Mouse (Mus musculus) CH12.LX (cell line): Measurements from ENCODE around the gene A230050P20Rik. TPM values are rescaled to one million over a fixed set of nuclear protein-coding genes. Genes with fewer than 3 reads are reported as not detected.
A peak's percentile ranks its signal among the peaks of the same experiment; 100 is the strongest.

Experiments used
- DNase-seq: peaks from one replicate; pipeline ENCODE4 v3.0.0-alpha.2; 2013; ENCODE audit errors: extremely low read depth
- H3K27ac ChIP-seq: 2 replicates; pipeline ENCODE4 v1.5.1; 2012; ENCODE audit warnings: low read depth, mild to moderate bottlenecking, control low read depth, moderate library complexity; ENCODE audit not compliant: insufficient read depth
- H3K27me3 ChIP-seq: replicated peaks from 2 replicates; pipeline ENCODE3; 2012; ENCODE audit warnings: inconsistent platforms
- H3K36me3 ChIP-seq, 2 experiments: replicated peaks in 1 of 2; 2 replicates each; pipeline versions ENCODE3 to v1.6.1; 2012; ENCODE audit warnings: inconsistent platforms in 1 of 2, low read length in 1 of 2, mild to moderate bottlenecking in 1 of 2, mixed read lengths in 1 of 2, moderate library complexity in 1 of 2; ENCODE audit not compliant: control insufficient read depth in 1 of 2, insufficient read depth in 1 of 2
- H3K4me1 ChIP-seq, 2 experiments: 2 replicates each; pipeline ENCODE4 v1.6.1; 2012; ENCODE audit warnings: inconsistent platforms in 1 of 2, moderate library complexity in 1 of 2; ENCODE audit not compliant: insufficient read depth in 2 of 2, control insufficient read depth in 1 of 2
- H3K4me2 ChIP-seq: 2 replicates; pipeline ENCODE4 v1.6.1; 2012; ENCODE audit warnings: low read depth, mild to moderate bottlenecking, control low read depth; ENCODE audit not compliant: poor library complexity, insufficient read depth, severe bottlenecking
- H3K4me3 ChIP-seq, 3 experiments: fragments of 150-350 bp in 1 of 3; sonication (generic) in 1 of 3; replicated peaks in 1 of 3; 2 replicates each; pipeline versions ENCODE3 to v1.5.1; 2011 to 2012; ENCODE audit warnings: low read depth in 2 of 3, low read length in 2 of 3, mild to moderate bottlenecking in 2 of 3, moderate library complexity in 2 of 3, control low read depth in 1 of 3, improper control_type of control experiment in 1 of 3, inconsistent platforms in 1 of 3, mixed read lengths in 1 of 3; ENCODE audit not compliant: poor library complexity in 1 of 3
- H3K79me2 ChIP-seq: replicated peaks from 2 replicates; pipeline ENCODE4 v1.6.1; 2012; ENCODE audit warnings: mild to moderate bottlenecking, moderate library complexity; ENCODE audit not compliant: control insufficient read depth, poor library complexity, insufficient read depth, severe bottlenecking; ENCODE audit errors: extremely low read depth
- H3K9ac ChIP-seq: 2 replicates; pipeline ENCODE4 v1.6.1; 2012; ENCODE audit warnings: low read depth, mild to moderate bottlenecking, control low read depth, moderate library complexity; ENCODE audit not compliant: insufficient read depth
- H3K9me3 ChIP-seq: replicated peaks from 2 replicates; pipeline ENCODE3; 2012; ENCODE audit warnings: low read length, inconsistent platforms, mixed read lengths
- BHLHE40 ChIP-seq: IDR thresholded peaks from 2 replicates; pipeline ENCODE4 v1.6.1; 2011; ENCODE audit warnings: mild to moderate bottlenecking, low read depth, low read length, improper control_type of control experiment
- CHD2 ChIP-seq: IDR thresholded peaks from 2 replicates; pipeline ENCODE4 v1.6.1; 2011; ENCODE audit warnings: low read length, improper control_type of control experiment
- CTCF ChIP-seq, 2 experiments: IDR thresholded peaks in 1 of 2; conservative IDR thresholded peaks in 1 of 2; 2 replicates each; pipeline ENCODE4 v1.5.1; 2011 to 2012; ENCODE audit warnings: low read depth in 2 of 2, low read length in 2 of 2, improper control_type of control experiment in 1 of 2, inconsistent platforms in 1 of 2, mild to moderate bottlenecking in 1 of 2, moderate library complexity in 1 of 2
- ELF1 ChIP-seq: IDR thresholded peaks from 2 replicates; pipeline ENCODE4 v1.6.1; 2014; ENCODE audit warnings: low read depth, mild to moderate bottlenecking, inconsistent platforms, low read length, improper control_type of control experiment
- GABPA ChIP-seq: IDR thresholded peaks from 2 replicates; pipeline ENCODE4 v1.6.1; 2012; ENCODE audit warnings: low read depth, low read length, improper control_type of control experiment, inconsistent platforms; ENCODE audit not compliant: insufficient replicate concordance
- JUN ChIP-seq: IDR thresholded peaks from 2 replicates; pipeline ENCODE4 v1.6.1; 2011; ENCODE audit warnings: low read depth, mild to moderate bottlenecking, low read length, improper control_type of control experiment, moderate library complexity; ENCODE audit not compliant: insufficient read depth
- MAX ChIP-seq: IDR thresholded peaks from 2 replicates; pipeline ENCODE4 v1.6.1; 2011; ENCODE audit warnings: low read length, improper control_type of control experiment
- MAZ ChIP-seq: IDR thresholded peaks from 2 replicates; pipeline ENCODE4 v1.6.1; 2012; ENCODE audit warnings: low read depth, mild to moderate bottlenecking, inconsistent platforms, low read length, improper control_type of control experiment, moderate library complexity
- MEF2A ChIP-seq: IDR thresholded peaks from 2 replicates; pipeline ENCODE4 v1.6.1; 2014; ENCODE audit warnings: low read depth, mild to moderate bottlenecking, inconsistent platforms, low read length, improper control_type of control experiment, borderline replicate concordance
- MYC ChIP-seq: IDR thresholded peaks from 2 replicates; pipeline ENCODE4 v1.6.1; 2011; ENCODE audit warnings: low read depth, mild to moderate bottlenecking, improper control_type of control experiment, low read length
- RCOR1 ChIP-seq: conservative IDR thresholded peaks from 2 replicates; pipeline ENCODE4 v1.6.1; 2012; ENCODE audit warnings: low read depth, mild to moderate bottlenecking, inconsistent platforms, low read length, improper control_type of control experiment
- UBTF ChIP-seq: IDR thresholded peaks from 2 replicates; pipeline ENCODE4 v1.6.1; 2012; ENCODE audit warnings: low read depth, mild to moderate bottlenecking, inconsistent platforms, low read length, improper control_type of control experiment, moderate library complexity
- USF2 ChIP-seq: conservative IDR thresholded peaks from 2 replicates; pipeline ENCODE4 v1.6.1; 2011; ENCODE audit warnings: low read depth, low read length, improper control_type of control experiment
- dilution Hi-C: fragments of 300-500 bp; cut with MboI; formaldehyde crosslinking; loops from 2 replicates; pipeline ENCODE4 v1.14.3; 2020; ENCODE audit warnings: low sequenced_read_pairs; ENCODE audit not compliant: extremely low pct_unique_long_range_greater_than_20kb, extremely low pct_ligation_motif_present
- in situ Hi-C: fragments of 300-500 bp; cut with MboI; formaldehyde crosslinking; loops from 3 replicates; pipeline ENCODE4 v1.14.3; 2019; ENCODE audit warnings: low sequenced_read_pairs, low pct_ligation_motif_present, low pct_unique_long_range_greater_than_20kb, mixed read lengths
- polyA plus RNA-seq: library from polyadenylated mRNA; unstranded; fragments of >175 nt; gene quantifications from 2 replicates; pipeline ENCODE4 v1.2.1, GENCODE M21; 2012; ENCODE audit warnings: low read depth; ENCODE audit not compliant: insufficient read length
- total RNA-seq, 2 experiments: library from RNA; depleted of rRNA; stranded (reverse); fragments of 300-350 nt in 1 of 2; fragments of >200 nt in 1 of 2; gene quantifications; 2 replicates each; pipeline ENCODE4 v1.2.3; 2012 to 2014

Gene A230050P20Rik
- total and polyA plus RNA-seq, 3 experiments: 3.3 to 25.2 (median 11.0) TPM

- H3K4me2 ChIP-seq: peak overlapping the region; percentile 35; the same call in 1 of the 2 replicates
- dilution Hi-C loops: no loop called here
- TF ChIP-seq JUN (no peak), ELF1 (no peak), MAZ (0 out of 2 replicates have a peak, but pooled peaks have one; percentile 17), CTCF (conservative IDR thresholded peaks at IDR 0.05 in 1 of 2, IDR thresholded peaks at IDR 0.05 in 1 of 2; ENCODE audit: low read depth in 2 of 2, low read length in 2 of 2) (no peak), GABPA (no peak), CHD2 (no peak; the same call in 1 of the 2 replicates), MEF2A (0 out of 2 replicates have a peak, but pooled peaks have one; percentile 23), BHLHE40 (no peak), USF2 (no peak)
- H3K4me1 ChIP-seq: peaks cover 22 to 23% of the 10 kb centered on the region in 2 experiments
- peaks cover 12 to 15% of the 10 kb centered on the region in 2 experiments for H3K36me3 ChIP-seq
- in situ Hi-C loops: no loop called here
- peak overlapping the region; percentile 33 to 59 (median 52) for H3K4me3 ChIP-seq
- peaks cover 18% of the 10 kb centered on the region for H3K27me3 ChIP-seq
- DNase-seq: peak; percentile 65
- peak overlapping the region; percentile 93 for H3K27ac ChIP-seq
- H3K79me2 ChIP-seq: no peaks in the 10 kb centered on the region
- peak overlapping the region; percentile 71 for H3K9ac ChIP-seq
- no peaks in the 10 kb centered on the region for H3K9me3 ChIP-seq
Observed at GRCm38 (mm10) chr9:20878710-20879065, 10.2 kb downstream of the A230050P20Rik start.

GRCm38 (mm10) chr9:20879097-20879792 lies 10.8 kb downstream of the A230050P20Rik start, which contains the start of gene Angptl6:
Gene Angptl6, minus strand, starts transcription at chr9:20879727.
- DNase-seq: peak; percentile 45
- Histone ChIP-seq H3K9me3 (no peaks in the 10 kb centered on the region), H3K4me2 (peak within 1 kb of the TSS; percentile 35; the same call in 1 of the 2 replicates), H3K4me1 (peaks cover 22 to 23% of the 10 kb centered on the region in 2 experiments), H3K27ac (peak within 1 kb of the TSS; percentile 93), H3K79me2 (no peaks in the 10 kb centered on the region), H3K36me3 (peaks cover 10 to 12% of the 10 kb centered on the region in 2 experiments), H3K27me3 (peaks cover 18% of the 10 kb centered on the region), H3K4me3 (peak within 1 kb of the TSS; percentile 33 to 59 (median 52)), H3K9ac (peak within 1 kb of the TSS; percentile 71)
- TF ChIP-seq UBTF (0 out of 2 replicates have a peak, but pooled peaks have one; percentile 2), MAX (no peak), RCOR1 (0 out of 2 replicates have a peak, but pooled peaks have one; percentile 30), MYC (peak; percentile 40; the same call in 1 of the 2 replicates)
- in situ Hi-C loops (no loop called here), dilution Hi-C loops (no loop called here)
